ENCODE assay signal across 25 mouse cellular contexts in the genomic region with DNA sequence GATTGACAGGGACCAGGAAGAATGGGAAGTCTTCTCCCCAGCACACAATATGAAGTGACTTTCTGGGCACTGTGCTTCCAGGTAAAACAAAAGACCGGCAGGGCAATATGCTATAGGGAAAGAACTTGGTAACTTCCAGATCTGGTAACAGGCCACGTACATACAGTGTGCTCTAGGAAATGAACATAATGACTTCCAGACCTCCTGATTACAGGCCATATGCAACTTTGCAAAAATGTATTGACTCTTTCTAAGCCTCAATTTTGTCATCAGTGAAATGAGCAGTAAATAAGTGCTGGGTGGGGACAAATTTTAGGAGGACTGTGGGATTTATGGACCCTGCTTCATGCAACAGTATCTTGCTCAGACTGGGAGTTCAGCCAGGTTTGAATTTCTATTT.
"Had no signal": no experiment of that assay in that cellular context is flagged by ENCODE, and none has a peak within 500 bp of the region (broad histone marks: within the 10 kb centered on the region; RNA-seq: fewer than 3 reads in every experiment).

No protein-coding gene starts in this region.

- H3K9ac ChIP-seq: heart, embryonic 12.5 days; hindbrain, embryonic 12.5 days; hindbrain, embryonic 14.5 days; intestine, embryonic 15.5 days; liver, embryonic 12.5 days; liver, embryonic 14.5 days had no signal

- H3K27me3 ChIP-seq: heart, embryonic 12.5 days; hindbrain, embryonic 12.5 days; intestine, embryonic 15.5 days; liver, embryonic 12.5 days had no signal

- H3K4me3 ChIP-seq: gastrocnemius, adult 2 months; heart, embryonic 10.5 days; heart, embryonic 12.5 days; hindbrain, embryonic 10.5 days; hindbrain, embryonic 12.5 days; intestine, embryonic 15.5 days; layer of hippocampus, adult 2 months; liver, embryonic 12.5 days had no signal

- H3K4me1 ChIP-seq: heart, embryonic 10.5 days; heart, embryonic 12.5 days; hindbrain, embryonic 10.5 days; hindbrain, embryonic 12.5 days; intestine, embryonic 15.5 days; liver, embryonic 12.5 days had no signal

- H3K4me2 ChIP-seq: heart, embryonic 12.5 days; hindbrain, embryonic 12.5 days; hindbrain, embryonic 14.5 days; intestine, embryonic 15.5 days; liver, embryonic 12.5 days had no signal

- H3K27ac ChIP-seq: gastrocnemius, adult 2 months; heart, embryonic 10.5 days; hindbrain, embryonic 10.5 days; hindbrain, embryonic 12.5 days; hindbrain, embryonic 14.5 days; intestine, embryonic 15.5 days; layer of hippocampus, adult 2 months; liver, embryonic 12.5 days; liver, embryonic 14.5 days had no signal

- DNase-seq: gastrocnemius, adult 2 months; gastrocnemius, postnatal 10 days; gastrocnemius, postnatal 25 days; heart, adult 18-20 months; heart, postnatal 10 days; heart, postnatal 4 days; kidney, adult 18-20 months; kidney, adult 8-10 months; kidney, postnatal 10 days; kidney, postnatal 25 days; kidney, postnatal 4 days; left cerebral cortex, postnatal 4 days; liver had no signal

- ATAC-seq: hindbrain, embryonic 16.5 days; inflammation-experienced regulatory T-cells, adult 6 months; intestine, embryonic 15.5 days; intestine, postnatal 0 days; liver, embryonic 12.5 days had no signal

- H3K9me3 ChIP-seq: heart, embryonic 10.5 days; heart, embryonic 12.5 days; hindbrain, embryonic 10.5 days; hindbrain, embryonic 12.5 days; intestine, embryonic 15.5 days had no signal

- H3K36me3 ChIP-seq: heart, embryonic 10.5 days; heart, embryonic 12.5 days; hindbrain, embryonic 10.5 days; hindbrain, embryonic 12.5 days; intestine, embryonic 15.5 days; liver, embryonic 12.5 days had no signal
